Mouse (Mus musculus) 3T3-L1 (cell line): Measurements from ENCODE around the gene Wdr75.

Source experiments
- DNase-seq: peaks from one replicate; pipeline ENCODE4 v3.0.0-alpha.2; 2015; ENCODE audit warnings: low read depth, low spot score

The Wdr75 gene

DNA sequence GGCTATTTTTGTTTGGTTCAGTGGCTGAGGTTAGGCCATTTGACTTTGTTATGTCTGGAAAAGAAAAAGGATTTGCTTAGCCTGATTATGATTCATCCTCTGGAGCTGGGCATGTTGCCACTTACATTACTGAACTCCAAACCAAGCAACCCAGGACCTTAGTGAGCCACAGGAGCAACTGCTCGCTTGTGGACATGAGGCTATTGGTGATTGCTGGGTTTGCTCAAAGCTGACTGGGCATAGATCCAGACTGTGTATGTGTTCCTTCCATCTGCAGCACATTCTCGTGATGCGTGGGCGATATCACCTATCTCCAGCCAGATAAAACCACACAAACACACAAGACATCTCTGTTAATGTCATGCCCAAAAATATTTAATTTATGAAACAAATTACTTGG is 42.8 kb downstream of the Wdr75 start:
- DNase-seq, result peak; percentile 100

GRCm38 (mm10) chr1:45838271-45838670 is 43.3 kb downstream of the Wdr75 start:
- peak; percentile 95 for DNase-seq

- no peak for DNase-seq
These were observed 50.5 kb downstream of the Wdr75 start for GRCm38 (mm10) chr1:45845466-45845865.

- DNase-seq, result no peak
These were observed 63.1 kb downstream of the Wdr75 start for GRCm38 (mm10) chr1:45858038-45858437.

DNA sequence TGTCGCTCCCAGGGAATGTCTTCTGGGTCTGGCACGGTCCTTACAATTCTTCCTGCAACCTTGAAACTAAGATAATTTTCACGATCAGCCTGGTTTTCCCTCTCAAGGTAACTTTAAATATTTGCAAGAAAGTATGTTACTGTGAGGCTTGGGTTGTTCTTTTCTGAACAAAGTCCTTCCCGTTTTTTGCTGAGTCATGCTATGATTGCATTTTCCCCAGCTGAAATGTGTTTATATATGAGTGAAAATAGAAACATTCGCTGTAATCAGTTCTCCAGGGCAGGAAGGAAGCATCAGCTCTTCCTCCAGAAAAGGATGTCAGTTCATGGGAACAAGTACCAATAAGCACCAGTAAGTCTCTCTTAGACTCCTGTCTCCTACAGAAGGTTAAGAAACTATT is 65.4 kb downstream of the Wdr75 start:
- DNase-seq, result peak; percentile 70

GRCm38 (mm10) chr1:45861162-45861561 is 66.2 kb downstream of the Wdr75 start:
- DNase-seq, result peak; percentile 70

GRCm38 (mm10) chr1:45863641-45864040 is 68.7 kb downstream of the Wdr75 start:
- no peak for DNase-seq

- peak; percentile 91 for DNase-seq
These were observed 69.6 kb downstream of the Wdr75 start for GRCm38 (mm10) chr1:45864564-45865014.

- DNase-seq, result peak; percentile 37
These were observed 70.3 kb downstream of the Wdr75 start for GRCm38 (mm10) chr1:45865316-45865715.

GRCm38 (mm10) chr1:45865727-45866126 is 70.8 kb downstream of the Wdr75 start:
- no peak for DNase-seq

DNA sequence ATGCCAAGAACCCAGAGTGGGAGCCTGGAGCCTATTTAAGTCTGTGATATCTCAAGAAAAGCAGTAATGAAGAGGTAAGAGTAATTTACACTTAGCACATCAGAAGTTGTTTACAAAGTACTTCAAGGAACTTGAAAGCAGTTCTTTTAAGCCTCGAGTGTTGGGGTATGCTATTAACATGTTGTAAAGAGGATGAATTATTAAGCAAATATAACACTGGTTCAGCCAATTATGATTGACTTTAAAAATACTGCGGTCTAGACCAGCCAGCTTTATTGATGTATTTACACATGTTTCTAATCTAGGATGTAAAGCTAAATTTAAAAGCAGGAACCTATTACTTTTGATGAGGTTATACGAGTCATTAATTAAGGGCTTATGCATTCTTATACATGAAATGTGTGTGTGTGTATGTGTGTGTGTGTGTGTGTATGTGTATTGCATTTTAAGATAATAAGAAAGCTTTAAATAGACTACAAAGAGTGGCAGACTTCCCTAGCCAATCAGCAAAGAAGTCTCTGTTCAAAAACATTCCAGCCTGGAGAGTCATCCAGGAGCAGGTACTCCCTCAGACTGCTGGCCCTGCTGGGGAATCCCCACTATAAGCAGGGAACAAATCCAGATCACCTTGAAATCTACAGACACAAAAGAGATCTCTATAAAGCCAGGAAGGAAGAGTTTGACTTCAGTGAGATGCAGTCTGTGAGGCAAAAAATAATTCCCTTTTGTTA is 71.5 kb downstream of the Wdr75 start:
- peak; percentile 49 for DNase-seq

DNA sequence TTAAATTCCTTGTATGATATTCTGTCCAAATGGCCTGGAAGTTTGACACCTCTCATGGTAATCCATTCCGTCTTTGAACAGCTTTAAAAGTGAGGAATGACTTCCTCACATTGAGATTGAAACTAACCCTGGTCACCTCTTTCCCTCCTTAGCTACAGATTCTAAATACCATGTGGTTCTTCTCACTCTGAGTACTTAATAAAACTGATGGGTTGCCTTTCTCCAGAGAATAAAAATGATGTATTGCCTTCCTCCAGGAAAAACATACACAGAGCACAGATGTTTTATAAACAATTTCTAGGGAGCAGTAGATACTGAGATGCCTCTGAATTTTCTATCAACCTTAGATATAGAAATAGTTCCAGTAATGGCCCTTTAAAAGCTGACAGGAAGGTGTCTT is 73.1 kb downstream of the Wdr75 start:
- no peak for DNase-seq

- DNase-seq, result no peak
These were observed 73.6 kb downstream of the Wdr75 start for GRCm38 (mm10) chr1:45868479-45869137.
